Mouse (Mus musculus): ENCODE data around the gene Wdr4. TPM values are rescaled to one million over a fixed set of nuclear protein-coding genes. Genes with fewer than 3 reads are reported as not detected.

Wdr4 gene
- total RNA-seq, 2 experiments from 2014 or later: 23.8 to 25.6 TPM

GRCm38 (mm10) chr17:31451179-31451708 is 68.5 kb downstream of the Wdr4 start:
- peak in 1 of 2 experiments; percentile 44 for DNase-seq (ENCODE audit: extremely low spot score in 1 of 2, low spot score in 1 of 2)

GRCm38 (mm10) chr17:31450206-31450605 is 69.6 kb downstream of the Wdr4 start:
- peak in 1 of 2 experiments; percentile 51 for DNase-seq (ENCODE audit: extremely low spot score in 1 of 2, low spot score in 1 of 2)

GRCm38 (mm10) chr17:31448519-31448918 is 71.3 kb downstream of the Wdr4 start:
- DNase-seq (ENCODE audit: extremely low spot score in 1 of 2, low spot score in 1 of 2): no peak

- DNase-seq (ENCODE audit: extremely low spot score in 1 of 2, low spot score in 1 of 2): no peak
Observed at GRCm38 (mm10) chr17:31447766-31448165, 72.0 kb downstream of the Wdr4 start.

GRCm38 (mm10) chr17:31445061-31445731 is 74.6 kb downstream of the Wdr4 start:
- no peak for DNase-seq (ENCODE audit: extremely low spot score in 1 of 2, low spot score in 1 of 2)

Small RNA genes lying within 50 kb of the gene (microRNA-seq; reads per million reads assigned to microRNA genes)
- gene Gm24970: 0 to 0.92 reads per million in 2 experiments

Other genes with a start within 250 kb of the Wdr4 start
- 10 to 100 TPM; 13.8 to 14.2 TPM for gene Rsph1, start 242.6 kb downstream of the Wdr4 start, total RNA-seq (2021)
- gene Slc37a1, start 233.2 kb downstream of the Wdr4 start, total RNA-seq (2021): 1 to 10 TPM; 5.5 to 8.0 TPM
- gene Pde9a, start 133.8 kb downstream of the Wdr4 start, total RNA-seq (2021): 10 to 100 TPM; 24.9 to 30.7 TPM
- gene Ndufv3, start 135 bp upstream of the Wdr4 start, total RNA-seq (2021): 100 to 1,000 TPM; 268 to 278 TPM
- gene Pknox1, start 44.8 kb upstream of the Wdr4 start, total RNA-seq (2021): 10 to 100 TPM; 13.0 to 15.8 TPM
- gene Cbs, start 117.3 kb upstream of the Wdr4 start, total RNA-seq (2021): 10 to 100 TPM; 56.3 to 58.1 TPM
- 100 to 1,000 TPM; 121 to 128 TPM for gene U2af1, start 138.9 kb upstream of the Wdr4 start, total RNA-seq (2021)
- under 1 TPM in 1 of 2 experiments, not detected in 1; 0.31 TPM for gene Cryaa, start 157.8 kb upstream of the Wdr4 start, total RNA-seq (2021)

Measured in layer of hippocampus, postnatal 25 days (tissue).